Mouse (Mus musculus): ENCODE data around the gene C330007P06Rik.
A peak's percentile ranks its signal among the peaks of the same experiment; 100 is the strongest.

DNA sequence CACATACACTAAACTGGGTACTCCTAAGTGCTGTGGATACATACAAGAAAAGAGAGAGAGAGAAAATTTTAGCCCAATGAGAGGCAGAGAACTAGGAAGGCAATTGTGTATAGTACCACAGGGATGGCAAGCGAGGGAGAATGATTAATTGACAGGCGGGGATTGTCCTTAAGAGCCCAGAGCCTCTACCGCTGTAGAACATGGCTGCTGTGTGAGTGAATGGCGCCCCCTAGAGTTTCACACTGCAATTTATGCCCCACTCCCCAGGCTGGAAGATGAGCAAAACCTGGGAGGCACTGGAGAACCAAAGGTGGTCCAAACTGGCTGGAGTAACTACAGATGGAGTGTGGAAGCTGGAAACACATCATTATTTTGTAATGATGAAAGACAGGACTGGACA lies 53.7 kb downstream of the C330007P06Rik start:
- no peak for TF ChIP-seq ZC3H11A (IDR thresholded peaks at IDR 0.05; ENCODE audit: low read depth, low read length)
- peak; percentile 25 to 57; a peak in 2 of 4 replicates for TF ChIP-seq CTCF (conservative IDR thresholded peaks at IDR 0.05 in 1 of 2, IDR thresholded peaks at IDR 0.05 in 1 of 2; ENCODE audit: low read depth in 2 of 2, low read length in 2 of 2)
- no peak for TF ChIP-seq MAX (IDR thresholded peaks at IDR 0.05; ENCODE audit: low read length)
- no peak for TF ChIP-seq USF1 (IDR thresholded peaks at IDR 0.05; ENCODE audit: low read depth, low read length)
- TF ChIP-seq NRF1 (IDR thresholded peaks at IDR 0.05; ENCODE audit: low read depth, low read length) = no peak
- TF ChIP-seq GABPA (IDR thresholded peaks at IDR 0.05; ENCODE audit: insufficient replicate concordance, low read depth, low read length) = no peak
- TF ChIP-seq ZMIZ1 (IDR thresholded peaks at IDR 0.05; ENCODE audit: low read depth, low read length) = no peak
- no peak for TF ChIP-seq EP300 (IDR thresholded peaks at IDR 0.05; ENCODE audit: low read length)
- TF ChIP-seq POLR2A (IDR thresholded peaks at IDR 0.05; ENCODE audit: low read depth, low read length) = no peak
- no peak for TF ChIP-seq E2F4 (IDR thresholded peaks at IDR 0.05; ENCODE audit: insufficient replicate concordance, low read depth, low read length)
- peak; percentile 33 for TF ChIP-seq SMC3 (IDR thresholded peaks at IDR 0.05; ENCODE audit: low read depth, low read length)
- TF ChIP-seq ZNF384 (IDR thresholded peaks at IDR 0.05; ENCODE audit: low read depth, low read length) = no peak

Measured in CH12.LX (cell line).